Mouse (Mus musculus) common myeloid progenitor, adult 5-6 weeks (primary cell): ENCODE results near the gene Gm3435. TPM values are rescaled to one million over a fixed set of nuclear protein-coding genes. Genes with fewer than 3 reads are reported as not detected.

Experiments
- total RNA-seq: library from RNA; stranded (forward); fragments of 200-1000, 187-1606 nt; gene quantifications from 2 replicates; pipeline ENCODE4 v1.2.3, GENCODE M21; 2017

Gm3435 gene
- total RNA-seq, 1 experiment from 2014 or later, result 2.5 TPM

Other genes starting within 250 kb of the Gm3435 start
- 5.7 TPM in 1 of 2 replicates, not detected in the other for gene Wdr27, start 67.0 kb upstream of the Gm3435 start, total RNA-seq
- 7.7 and 8.0 TPM in 2 replicates for gene 1600012H06Rik, start 67.0 kb upstream of the Gm3435 start, total RNA-seq
- gene Phf10, start 48.9 kb upstream of the Gm3435 start, total RNA-seq, result 105 and 124 TPM in 2 replicates
- gene 9030025P20Rik, start 31.7 kb upstream of the Gm3435 start, total RNA-seq, result 8.2 and 9.0 TPM in 2 replicates
- 2.6 TPM in 1 of 2 replicates, not detected in the other for gene Gm3417, start 31.4 kb upstream of the Gm3435 start, total RNA-seq
- 24.0 and 48.0 TPM in 2 replicates for gene Ermard, start 31.0 kb downstream of the Gm3435 start, total RNA-seq
- 1.4 and 7.8 TPM in 2 replicates for gene Tcte3, start 31.3 kb downstream of the Gm3435 start, total RNA-seq
- gene Gm3448, start 31.4 kb downstream of the Gm3435 start, total RNA-seq, result 6.8 and 11.6 TPM in 2 replicates